Mouse (Mus musculus): Measurements from ENCODE around the gene Gm21964. TPM values are rescaled to one million over a fixed set of nuclear protein-coding genes. Genes with fewer than 3 reads are reported as not detected.

Gm21964 gene
- polyA plus RNA-seq (2021; fragmentation: Nextera tagmentation), result not detected in 2 replicates
- long read RNA-seq, experiment 1, result 0 reads
- long read RNA-seq, experiment 2, result 0 reads

DNA sequence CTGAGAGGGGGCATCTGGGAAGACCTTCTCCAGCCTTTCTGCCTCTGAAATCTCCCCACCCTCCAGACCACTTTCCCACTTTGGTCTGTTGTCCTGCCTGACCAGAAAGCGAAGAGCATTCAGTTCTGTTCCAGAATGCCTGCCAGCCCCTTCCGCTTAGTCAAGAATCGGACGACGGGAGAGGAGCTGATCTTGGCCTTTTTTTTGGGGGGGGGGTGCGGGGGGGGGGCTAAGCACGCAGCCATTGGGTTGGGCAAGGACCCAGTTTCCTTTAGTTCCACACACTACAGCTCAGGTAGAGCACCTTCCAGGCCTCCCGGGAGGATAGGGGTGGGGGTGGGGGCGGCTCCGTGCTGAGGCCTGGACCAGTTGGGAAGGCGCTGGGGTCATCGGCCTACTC is at the start of gene Gm21964:
Gene Gm21964 (plus strand): TSS at position 301 of the 400 bp plus-strand sequence.

DNA sequence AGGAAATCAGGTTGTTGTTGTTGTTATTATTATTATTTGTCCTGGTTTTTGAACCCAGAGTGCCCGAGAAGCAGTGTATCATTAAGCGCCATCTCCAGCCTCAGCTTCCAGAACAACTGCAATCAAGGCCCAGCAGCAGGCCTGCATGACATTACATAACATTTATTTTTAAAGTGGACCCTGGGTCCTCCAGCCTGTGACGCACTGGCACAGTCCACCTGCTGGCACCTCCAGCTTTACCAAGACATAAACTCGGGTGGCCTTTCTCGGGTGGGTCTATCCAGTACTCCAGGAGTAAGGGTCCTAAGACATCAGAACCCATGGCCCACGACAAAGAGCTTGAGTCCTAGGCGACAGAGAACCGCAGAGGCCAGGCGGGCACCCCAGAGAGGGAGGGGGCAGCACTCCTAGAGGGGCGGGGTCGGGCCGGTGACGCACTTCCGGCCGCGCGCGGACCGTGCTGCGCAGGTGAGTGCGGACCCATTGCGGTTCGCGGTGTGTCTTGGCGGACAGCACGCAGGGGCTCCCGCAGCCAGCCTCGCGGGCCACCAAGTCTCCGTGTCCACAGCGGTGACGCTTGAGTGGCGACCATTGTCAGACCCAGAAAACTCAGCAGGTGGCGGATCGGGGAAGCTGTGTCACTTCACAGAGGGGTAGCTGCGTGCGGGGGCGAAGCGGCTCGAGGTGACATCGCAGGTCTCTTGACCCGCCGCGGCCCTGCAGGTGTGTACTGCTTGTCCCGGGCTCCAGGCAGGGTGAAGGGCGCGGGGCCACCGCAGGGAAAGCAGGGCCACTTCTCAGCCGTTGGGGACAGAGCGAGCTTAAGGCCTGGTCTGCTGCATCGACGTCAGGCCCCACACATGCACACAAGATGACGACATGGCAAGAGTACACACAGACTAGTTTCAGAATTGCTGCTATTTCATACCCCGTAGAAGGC is 21.5 kb upstream of the Gm21964 start, which contains the start of gene Zfp612:
Gene Zfp612 (plus strand): TSS at position 465 of the 940 bp plus-strand sequence.

DNA sequence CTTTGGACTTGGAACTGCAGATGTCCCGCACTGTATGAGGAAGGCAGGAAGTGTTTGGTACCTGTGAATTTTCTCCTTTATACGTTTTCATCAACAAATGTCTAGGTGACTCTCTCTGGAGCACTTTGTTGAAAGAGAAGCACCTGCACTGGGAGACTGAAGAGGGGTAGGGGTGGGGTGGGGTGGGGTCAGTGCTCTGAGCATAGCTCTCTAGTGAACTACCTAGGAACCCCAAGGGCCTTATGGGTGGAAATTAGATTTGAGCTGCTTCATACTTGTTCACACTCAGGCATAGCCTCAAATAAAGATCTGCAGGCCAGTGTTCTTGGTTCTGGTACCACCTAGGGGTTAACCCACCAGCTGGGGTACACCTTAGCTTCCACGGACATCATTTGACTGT is 1.6 kb downstream of the Gm21964 start, which contains the start of gene Gm17720:
Gene Gm17720 (minus strand): TSS at position 101 of the 400 bp plus-strand sequence.

Other genes starting within 250 kb of the Gm21964 start
- gene Phlpp2, start 232.7 kb upstream of the Gm21964 start, polyA plus RNA-seq (2021; fragmentation: Nextera tagmentation), result 5.7 and 7.5 TPM in 2 replicates
- gene Marveld3, start 139.0 kb upstream of the Gm21964 start, polyA plus RNA-seq (2021; fragmentation: Nextera tagmentation), result 0.19 and 0.47 TPM in 2 replicates
- 0.06 TPM in 1 of 2 replicates, not detected in the other for gene Tat, start 110.8 kb upstream of the Gm21964 start, polyA plus RNA-seq (2021; fragmentation: Nextera tagmentation)
- gene Chst4, start 61.5 kb upstream of the Gm21964 start, polyA plus RNA-seq (2021; fragmentation: Nextera tagmentation), result 0.17 TPM in 1 of 2 replicates, not detected in the other
- gene Zfp612, start 21.5 kb upstream of the Gm21964 start, polyA plus RNA-seq (2021; fragmentation: Nextera tagmentation), result 15.1 and 19.9 TPM in 2 replicates
- gene Gm17720, start 1.5 kb downstream of the Gm21964 start, polyA plus RNA-seq (2021; fragmentation: Nextera tagmentation), result not detected in 2 replicates
- 5.7 and 16.3 TPM in 2 replicates for gene Calb2, start 67.0 kb downstream of the Gm21964 start, polyA plus RNA-seq (2021; fragmentation: Nextera tagmentation)
- 0.91 and 2.3 TPM in 2 replicates for gene Cmtr2, start 114.5 kb downstream of the Gm21964 start, polyA plus RNA-seq (2021; fragmentation: Nextera tagmentation)
- 0.10 and 0.11 TPM in 2 replicates for gene Hydin, start 165.8 kb downstream of the Gm21964 start, polyA plus RNA-seq (2021; fragmentation: Nextera tagmentation)